Mouse (Mus musculus) ES-Bruce4 (cell line): Measurements from ENCODE around the gene Kdm2b. TPM values are rescaled to one million over a fixed set of nuclear protein-coding genes. Genes with fewer than 3 reads are reported as not detected.

Source experiments
- H3K27ac ChIP-seq: 2 replicates; pipeline ENCODE4 v1.5.1; 2012; ENCODE audit warnings: low read length, inconsistent platforms; ENCODE audit not compliant: insufficient read depth
- H3K27me3 ChIP-seq: 2 replicates; pipeline ENCODE4 v1.6.1; 2012; ENCODE audit warnings: mild to moderate bottlenecking, low read length, inconsistent platforms; ENCODE audit not compliant: control insufficient read depth, poor library complexity, insufficient read depth, severe bottlenecking
- H3K36me3 ChIP-seq: 2 replicates; pipeline ENCODE4 v1.6.1; 2012; ENCODE audit warnings: inconsistent platforms, mild to moderate bottlenecking, low read length, moderate library complexity; ENCODE audit not compliant: control insufficient read depth, poor library complexity, insufficient read depth, severe bottlenecking
- H3K4me1 ChIP-seq: one replicate; pipeline ENCODE4 v1.8.1; 2011; ENCODE audit warnings: low read length; ENCODE audit not compliant: control insufficient read depth, insufficient read depth
- H3K4me3 ChIP-seq: 2 replicates; pipeline ENCODE4 v1.5.1; 2011; ENCODE audit warnings: low read depth, mild to moderate bottlenecking, low read length
- H3K9ac ChIP-seq: 2 replicates; pipeline ENCODE4 v1.6.1; 2012; ENCODE audit warnings: low read depth, mild to moderate bottlenecking, inconsistent platforms; ENCODE audit not compliant: poor library complexity, severe bottlenecking
- H3K9me3 ChIP-seq: replicated peaks from 2 replicates; pipeline ENCODE4 v1.6.1; 2012; ENCODE audit warnings: mild to moderate bottlenecking, low read length, inconsistent platforms; ENCODE audit not compliant: control insufficient read depth, poor library complexity, insufficient read depth, severe bottlenecking
- CTCF ChIP-seq: IDR thresholded peaks from one replicate; pipeline ENCODE4 v1.8.1; 2011; ENCODE audit warnings: low read depth, low read length
- EP300 ChIP-seq: IDR thresholded peaks from 2 replicates; pipeline ENCODE4 v1.6.1; 2011; ENCODE audit warnings: low read depth, low read length; ENCODE audit not compliant: insufficient read depth
- POLR2A ChIP-seq: IDR thresholded peaks from one replicate; pipeline ENCODE4 v1.8.1; 2011; ENCODE audit warnings: low read length; ENCODE audit not compliant: insufficient read depth
- polyA plus RNA-seq: library from polyadenylated mRNA; stranded (reverse); fragments of >200 nt; gene quantifications from 2 replicates; pipeline ENCODE4 v1.2.4, GENCODE M21; 2011; ENCODE audit warnings: low read depth; ENCODE audit not compliant: missing spikeins, insufficient read depth, insufficient read length

Gene Kdm2b
- polyA plus RNA-seq, 1 experiment = 56.8 TPM

- no peak for TF ChIP-seq POLR2A
- no peak for TF ChIP-seq CTCF
- no peak for TF ChIP-seq EP300
Observed at GRCm38 (mm10) chr5:122961905-122962304, 27.7 kb downstream of the Kdm2b start.

GRCm38 (mm10) chr5:122959391-122959790 is 30.2 kb downstream of the Kdm2b start:
- TF ChIP-seq CTCF (no peak), POLR2A (no peak), EP300 (no peak)
- peaks cover 4% of the 10 kb centered on the region; the same call in 1 of the 2 replicates for H3K36me3 ChIP-seq
- no peak overlapping the region for H3K4me3 ChIP-seq
- H3K9ac ChIP-seq = no peak overlapping the region
- H3K4me1 ChIP-seq = peaks cover 5% of the 10 kb centered on the region
- H3K9me3 ChIP-seq = no peaks in the 10 kb centered on the region
- no peaks in the 10 kb centered on the region for H3K27me3 ChIP-seq
- no peak overlapping the region for H3K27ac ChIP-seq

More at GRCm38 (mm10) chr5:122961905-122962304, 27.7 kb downstream of the Kdm2b start:
- no peaks in the 10 kb centered on the region for H3K27me3 ChIP-seq
- no peak overlapping the region for H3K4me3 ChIP-seq
- no peaks in the 10 kb centered on the region for H3K9me3 ChIP-seq
- H3K36me3 ChIP-seq = peaks cover 4% of the 10 kb centered on the region; the same call in 1 of the 2 replicates
- no peak overlapping the region for H3K9ac ChIP-seq
- H3K27ac ChIP-seq = no peak overlapping the region
- peaks cover 7% of the 10 kb centered on the region for H3K4me1 ChIP-seq

DNA sequence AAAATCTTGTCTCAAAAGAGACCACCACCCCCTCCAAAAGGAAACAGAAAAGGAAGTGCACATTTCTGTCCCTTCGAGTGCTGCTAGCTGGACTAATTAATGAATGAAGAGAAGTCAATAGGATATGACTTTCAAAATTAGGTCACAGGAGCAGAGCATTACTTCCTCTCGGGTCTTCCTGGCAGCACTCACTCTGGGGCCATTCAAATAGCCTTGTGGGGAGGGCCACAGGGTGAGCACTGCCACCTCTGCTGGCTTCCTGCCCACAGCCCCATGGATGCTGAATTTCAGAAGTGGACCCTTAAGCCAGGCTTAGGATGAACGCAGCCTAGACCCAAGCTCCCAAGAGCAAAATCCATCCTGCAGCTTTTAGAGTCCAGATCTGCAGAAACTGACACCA is 33.6 kb downstream of the Kdm2b start:
- TF ChIP-seq CTCF (no peak), EP300 (no peak), POLR2A (no peak)
- Histone ChIP-seq H3K4me3 (no peak overlapping the region), H3K4me1 (peaks cover under 1% of the 10 kb centered on the region), H3K27me3 (no peaks in the 10 kb centered on the region), H3K9ac (no peak overlapping the region), H3K36me3 (peaks cover 4% of the 10 kb centered on the region; the same call in 1 of the 2 replicates), H3K9me3 (no peaks in the 10 kb centered on the region), H3K27ac (no peak overlapping the region)

DNA sequence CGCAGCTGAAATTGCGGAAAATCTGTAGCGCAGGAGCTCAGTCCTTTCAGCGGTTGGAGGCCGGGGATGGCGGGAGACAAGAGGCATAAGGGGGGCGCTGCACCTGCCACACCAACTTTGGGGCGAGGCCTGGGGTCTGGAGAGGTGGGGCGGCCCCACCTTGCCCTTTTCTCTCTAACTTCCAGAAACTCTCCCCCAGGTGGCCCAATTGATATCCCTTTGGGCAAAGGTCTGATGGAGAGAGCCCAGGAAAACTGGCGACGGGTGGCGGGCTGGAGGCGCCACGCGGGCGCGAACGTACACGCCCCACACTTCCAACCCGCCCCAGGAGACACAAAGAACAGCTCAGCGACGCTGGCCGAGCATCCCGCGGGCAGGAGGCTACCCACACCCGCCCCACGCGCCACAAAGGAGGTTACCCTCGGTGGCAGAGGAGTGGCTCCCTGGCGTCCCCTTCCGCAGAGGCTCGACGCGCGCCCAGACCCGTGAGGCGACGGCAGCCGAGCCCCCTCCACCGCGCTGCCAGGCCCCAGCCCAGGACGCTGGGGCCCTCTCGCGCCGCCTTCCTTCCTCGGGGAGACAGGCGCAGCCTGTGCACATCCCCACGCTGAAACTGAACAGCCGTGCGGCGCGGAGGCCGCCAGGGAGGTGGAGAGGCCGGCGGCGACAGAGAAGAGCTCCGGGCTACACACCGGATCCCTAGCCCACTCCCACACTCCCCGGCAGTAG is 37.5 kb downstream of the Kdm2b start:
- Histone ChIP-seq H3K4me1 (peaks cover 2% of the 10 kb centered on the region), H3K27me3 (no peaks in the 10 kb centered on the region), H3K4me3 (peak overlapping the region; percentile 50), H3K27ac (no peak overlapping the region), H3K36me3 (no peaks in the 10 kb centered on the region), H3K9me3 (no peaks in the 10 kb centered on the region), H3K9ac (peak overlapping the region; percentile 43)
- TF ChIP-seq EP300 (no peak), CTCF (no peak), POLR2A (no peak)

DNA sequence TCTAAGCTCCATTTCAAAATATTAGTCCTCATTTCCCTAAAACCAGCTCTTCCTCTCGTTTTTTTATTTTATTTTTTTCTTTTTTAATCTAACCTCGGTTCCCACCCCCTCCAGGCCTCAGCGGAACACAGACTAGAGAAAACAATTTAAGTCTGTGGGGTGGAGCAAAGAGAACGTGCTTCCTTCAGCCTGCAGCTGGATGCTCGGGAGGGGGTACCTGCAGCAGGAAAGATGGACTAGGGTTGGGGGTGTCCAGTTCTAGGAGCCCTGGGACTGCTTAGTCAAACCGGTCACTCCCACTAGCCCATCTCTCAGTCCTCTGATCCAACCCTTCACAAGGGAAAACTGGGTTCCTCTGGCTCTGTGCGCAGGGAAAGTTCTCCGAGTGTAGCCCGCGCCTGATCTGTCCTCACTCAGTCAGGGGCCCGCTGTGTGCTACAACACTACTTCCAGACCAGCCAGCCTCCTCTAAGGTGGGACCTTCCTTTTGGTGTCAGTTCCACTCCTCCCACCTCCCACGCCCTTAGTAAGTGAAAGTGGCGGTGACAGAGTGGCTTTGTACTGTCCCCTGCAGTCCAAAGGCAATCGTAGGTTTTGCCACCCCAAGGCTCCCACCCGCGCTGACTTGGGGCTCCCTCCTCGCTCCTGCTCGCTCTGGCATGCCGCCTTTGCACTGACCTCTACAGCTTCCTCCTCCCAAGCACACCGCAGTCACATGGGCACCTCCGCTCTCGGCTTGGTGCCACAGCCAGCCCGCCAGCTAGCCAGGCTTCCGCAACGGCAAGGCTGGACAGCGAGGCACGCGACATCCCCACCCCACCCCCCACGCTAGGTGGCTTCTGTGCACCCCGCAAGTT is 38.3 kb downstream of the Kdm2b start:
- Histone ChIP-seq H3K27me3 (no peaks in the 10 kb centered on the region), H3K9ac (peak overlapping the region; percentile 43), H3K27ac (no peak overlapping the region), H3K4me1 (peaks cover 2% of the 10 kb centered on the region), H3K36me3 (no peaks in the 10 kb centered on the region), H3K4me3 (peak overlapping the region; percentile 50), H3K9me3 (no peaks in the 10 kb centered on the region)
- no peak for TF ChIP-seq CTCF
- no peak for TF ChIP-seq POLR2A
- no peak for TF ChIP-seq EP300
